Mouse (Mus musculus) lung, adult 2 months (tissue): Measurements from ENCODE around the gene Hus1b. TPM values are rescaled to one million over a fixed set of nuclear protein-coding genes. Genes with fewer than 3 reads are reported as not detected.

Experiments
- DNase-seq: peaks from one replicate; pipeline ENCODE4 v3.0.0; 2022
- H3K4me1 ChIP-seq: fragments of 200-500 bp; 2 replicates; pipeline ENCODE4 v1.6.1; 2011; ENCODE audit warnings: low read length; ENCODE audit not compliant: control insufficient read depth, insufficient read depth
- H3K4me3 ChIP-seq: fragments of 200-500 bp; replicated peaks from 2 replicates; pipeline ENCODE3; 2011; ENCODE audit warnings: low read depth, mild to moderate bottlenecking, control low read depth, low read length; ENCODE audit errors: extremely low read depth
- CTCF ChIP-seq: fragments of 200-500 bp; IDR thresholded peaks from 2 replicates; pipeline ENCODE4 v1.5.1; 2011; ENCODE audit warnings: mild to moderate bottlenecking, low read length, control low read depth; ENCODE audit not compliant: insufficient read depth
- POLR2A ChIP-seq: fragments of 200-500 bp; IDR thresholded peaks from 2 replicates; pipeline ENCODE4 v1.6.1; 2011; ENCODE audit warnings: low read depth, mild to moderate bottlenecking, control low read depth, low read length, borderline replicate concordance; ENCODE audit errors: extremely low read depth
- WGBS: fragments of 180-500 bp; shearing (Covaris S2); methylation state at CpG from one replicate; pipeline ENCODE4 v1.1.7; 2018; 5-methylcytosine and 5-hydroxymethylcytosine counted together
- polyA plus RNA-seq: library from polyadenylated mRNA; depleted of rRNA; stranded (reverse); fragments of >200 nt; gene quantifications from 2 replicates; pipeline ENCODE4 v1.2.3, GENCODE M21; 2012

Hus1b gene
- polyA plus RNA-seq, 1 experiment, result 0.09 TPM

- peaks cover 2% of the 10 kb centered on the region for H3K4me1 ChIP-seq
- 62% methylated on average over 2 of the region's 2 CpGs for WGBS
- TF ChIP-seq CTCF (no peak), POLR2A (no peak)
- DNase-seq, result no peak
- no peak overlapping the region for H3K4me3 ChIP-seq
Measured at GRCm38 (mm10) chr13:30960714-30961113, 13.2 kb upstream of the Hus1b start.

- WGBS, result 3% methylated on average over 1 of the region's 1 CpGs
- DNase-seq, result no peak
- Histone ChIP-seq H3K4me1 (peaks cover 2% of the 10 kb centered on the region), H3K4me3 (no peak overlapping the region)
- TF ChIP-seq POLR2A, result no peak
- no peak for TF ChIP-seq CTCF
Measured at GRCm38 (mm10) chr13:30953580-30953979, 6.0 kb upstream of the Hus1b start.

GRCm38 (mm10) chr13:30952044-30952443 is 4.5 kb upstream of the Hus1b start:
- TF ChIP-seq POLR2A, result no peak
- no peak for TF ChIP-seq CTCF
- 76% methylated on average over 2 of the region's 2 CpGs for WGBS
- Histone ChIP-seq H3K4me1 (peaks cover 6% of the 10 kb centered on the region), H3K4me3 (no peak overlapping the region)
- no peak for DNase-seq

- 84% methylated on average over 9 of the region's 9 CpGs for WGBS
- no peak for DNase-seq
- no peak overlapping the region for H3K4me3 ChIP-seq
- H3K4me1 ChIP-seq, result peaks cover 10% of the 10 kb centered on the region
- no peak for TF ChIP-seq POLR2A
- no peak for TF ChIP-seq CTCF
Measured at GRCm38 (mm10) chr13:30949181-30949580, 1.6 kb upstream of the Hus1b start.

- TF ChIP-seq CTCF (no peak), POLR2A (no peak)
- no peak for DNase-seq
- WGBS, result 82% methylated on average over 15 of the region's 15 CpGs
- H3K4me1 ChIP-seq, result peaks cover 10% of the 10 kb centered on the region
- H3K4me3 ChIP-seq, result no peak overlapping the region
Measured at GRCm38 (mm10) chr13:30947129-30947528, 430 bp downstream of the Hus1b start.

- Histone ChIP-seq H3K4me1 (peaks cover 10% of the 10 kb centered on the region), H3K4me3 (no peak overlapping the region)
- TF ChIP-seq CTCF (no peak), POLR2A (no peak)
- DNase-seq, result no peak
Measured at GRCm38 (mm10) chr13:30945788-30946187, 1.8 kb downstream of the Hus1b start.

GRCm38 (mm10) chr13:30932972-30933371 is 14.6 kb downstream of the Hus1b start:
- TF ChIP-seq CTCF (no peak), POLR2A (no peak)
- 47% methylated on average over 6 of the region's 6 CpGs for WGBS

GRCm38 (mm10) chr13:30931613-30932012 is 15.9 kb downstream of the Hus1b start:
- 77% methylated on average over 4 of the region's 4 CpGs for WGBS
- TF ChIP-seq CTCF (no peak), POLR2A (no peak)
- no peak overlapping the region for H3K4me3 ChIP-seq

More at GRCm38 (mm10) chr13:30932972-30933371, 14.6 kb downstream of the Hus1b start:
- no peaks in the 10 kb centered on the region; the same call in 1 of the 2 replicates for H3K4me1 ChIP-seq
- H3K4me3 ChIP-seq, result no peak overlapping the region
- DNase-seq, result no peak

GRCm38 (mm10) chr13:30929119-30929518 is 18.4 kb downstream of the Hus1b start:
- 75% methylated on average over 2 of the region's 2 CpGs for WGBS
- Histone ChIP-seq H3K4me3 (no peak overlapping the region), H3K4me1 (no peaks in the 10 kb centered on the region; the same call in 1 of the 2 replicates)
- no peak for TF ChIP-seq CTCF
- TF ChIP-seq POLR2A, result no peak
- DNase-seq, result no peak

More at GRCm38 (mm10) chr13:30931613-30932012, 15.9 kb downstream of the Hus1b start:
- H3K4me1 ChIP-seq, result no peaks in the 10 kb centered on the region; the same call in 1 of the 2 replicates
- no peak for DNase-seq

- TF ChIP-seq CTCF (no peak), POLR2A (no peak)
- Histone ChIP-seq H3K4me3 (no peak overlapping the region), H3K4me1 (no peaks in the 10 kb centered on the region)
- 80% methylated on average over 6 of the region's 6 CpGs for WGBS
- no peak for DNase-seq
Measured at GRCm38 (mm10) chr13:30924269-30924668, 23.3 kb downstream of the Hus1b start.

GRCm38 (mm10) chr13:30921914-30922313 is 25.6 kb downstream of the Hus1b start:
- 71% methylated on average over 4 of the region's 4 CpGs for WGBS
- DNase-seq, result no peak
- Histone ChIP-seq H3K4me1 (no peaks in the 10 kb centered on the region), H3K4me3 (no peak overlapping the region)
- TF ChIP-seq POLR2A (no peak), CTCF (no peak)
